Mouse (Mus musculus) lung, postnatal 0 days (tissue): ENCODE data around the gene Gm3106. TPM values are rescaled to one million over a fixed set of nuclear protein-coding genes. Genes with fewer than 3 reads are reported as not detected.
"Not testable (repeated sequence)": the region's sequence is repeated elsewhere in the genome, so short reads cannot be mapped to it uniquely, and the experiment has no call there.

Experiments used
- ATAC-seq: fragments of 200-750 bp; cut with Nextera tagmentation; 2 replicates; pipeline ENCODE4 v1.8.0; 2017; ENCODE audit warnings: moderate library complexity
- DNase-seq: peaks from one replicate; pipeline ENCODE4 v3.0.0-alpha.2; 2016; ENCODE audit warnings: low spot score
- H3K27ac ChIP-seq: fragments of 300-500 bp; sonication (generic); 2 replicates; pipeline ENCODE4 v1.5.1; 2014; ENCODE audit warnings: antibody characterized with exemption, mild to moderate bottlenecking, low read length, mixed read lengths
- H3K27me3 ChIP-seq: fragments of 300-500 bp; sonication (generic); replicated peaks from 2 replicates; pipeline ENCODE4 v1.6.1; 2014; ENCODE audit warnings: low read length, mixed read lengths; ENCODE audit not compliant: insufficient read depth
- H3K36me3 ChIP-seq: fragments of 300-500 bp; sonication (generic); 2 replicates; pipeline ENCODE4 v1.6.1; 2014; ENCODE audit warnings: low read length, mixed read lengths; ENCODE audit not compliant: insufficient read depth
- H3K4me1 ChIP-seq: fragments of 300-500 bp; sonication (generic); 2 replicates; pipeline ENCODE4 v1.6.1; 2014; ENCODE audit warnings: antibody characterized with exemption, low read depth, low read length, mixed read lengths; ENCODE audit not compliant: insufficient read depth
- H3K4me2 ChIP-seq: fragments of 300-500 bp; sonication (generic); replicated peaks from 2 replicates; pipeline ENCODE4 v1.6.1; 2014; ENCODE audit warnings: low read depth, mild to moderate bottlenecking, low read length, moderate library complexity, mixed read lengths
- H3K4me3 ChIP-seq: fragments of 300-500 bp; sonication (generic); 2 replicates; pipeline ENCODE4 v1.5.1; 2014; ENCODE audit warnings: low read depth, low read length
- H3K9ac ChIP-seq: fragments of 300-500 bp; sonication (generic); replicated peaks from 2 replicates; pipeline ENCODE4 v1.6.1; 2014; ENCODE audit warnings: low read depth, mild to moderate bottlenecking
- H3K9me3 ChIP-seq: fragments of 300-500 bp; sonication (generic); 2 replicates; pipeline ENCODE4 v1.6.1; 2016; ENCODE audit warnings: low read length, mixed read lengths
- WGBS: fragments of 180-500 bp; shearing (Covaris S2); extraction: QIAGEN DNeasy Blood & Tissue Kit; methylation state at CpG from one replicate; pipeline ENCODE4 v1.1.7; 2014; 5-methylcytosine and 5-hydroxymethylcytosine counted together
- polyA plus RNA-seq: library from polyadenylated mRNA; unstranded; fragments of >200 nt; fragmentation: Nextera tagmentation; extraction: Ambion mirVana; gene quantifications from 2 replicates; pipeline ENCODE4 v1.2.1, GENCODE M21; 2015

The Gm3106 gene
- not detected in 2 replicates for polyA plus RNA-seq

DNA sequence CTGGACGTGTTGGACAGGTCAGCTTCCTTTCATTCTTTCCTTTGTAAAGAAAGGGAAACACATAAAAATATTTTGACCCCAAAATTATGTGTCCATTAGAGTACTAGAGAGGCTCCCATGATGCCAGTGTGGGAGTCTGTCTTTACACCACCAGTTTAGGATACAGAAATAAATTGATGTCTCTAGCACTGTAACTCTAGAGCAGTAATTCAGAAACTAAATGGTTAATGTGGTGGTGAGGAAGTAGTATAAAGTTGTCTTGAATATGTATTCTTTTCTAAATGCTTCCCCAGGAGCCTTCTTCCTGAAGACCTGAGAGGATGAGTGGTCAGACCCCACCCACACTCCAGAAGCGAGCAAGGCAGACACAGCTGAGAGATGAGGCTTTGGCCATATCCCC, at the start of gene Gm3106:
Gm3106 (plus strand) TSS at position 301 of the 400 bp plus-strand sequence.
- not testable (repeated sequence) for H3K9ac ChIP-seq, H3K9me3 ChIP-seq, H3K36me3 ChIP-seq, H3K4me1 ChIP-seq, ATAC-seq, H3K27ac ChIP-seq, DNase-seq, H3K4me3 ChIP-seq, H3K4me2 ChIP-seq, H3K27me3 ChIP-seq
- no CpG with 5 or more reads among the region's 2 CpGs for WGBS

Other genes starting within 250 kb of the Gm3106 start
- not detected in 2 replicates for gene BC061212, start 147.5 kb upstream of the Gm3106 start, polyA plus RNA-seq
- not detected in 2 replicates for gene Gm6351, start 141.6 kb upstream of the Gm3106 start, polyA plus RNA-seq
- not detected in 2 replicates for gene A430089I19Rik, start 88.8 kb downstream of the Gm3106 start, polyA plus RNA-seq
- not detected in 2 replicates for gene Gm6502, start 96.4 kb downstream of the Gm3106 start, polyA plus RNA-seq
- gene AA792892, start 121.7 kb downstream of the Gm3106 start, polyA plus RNA-seq, result not detected in 2 replicates
- not detected in 2 replicates for gene Gm7682, start 227.8 kb downstream of the Gm3106 start, polyA plus RNA-seq